8 mouse cellular contexts compared by ENCODE assay signal in the genomic region with DNA sequence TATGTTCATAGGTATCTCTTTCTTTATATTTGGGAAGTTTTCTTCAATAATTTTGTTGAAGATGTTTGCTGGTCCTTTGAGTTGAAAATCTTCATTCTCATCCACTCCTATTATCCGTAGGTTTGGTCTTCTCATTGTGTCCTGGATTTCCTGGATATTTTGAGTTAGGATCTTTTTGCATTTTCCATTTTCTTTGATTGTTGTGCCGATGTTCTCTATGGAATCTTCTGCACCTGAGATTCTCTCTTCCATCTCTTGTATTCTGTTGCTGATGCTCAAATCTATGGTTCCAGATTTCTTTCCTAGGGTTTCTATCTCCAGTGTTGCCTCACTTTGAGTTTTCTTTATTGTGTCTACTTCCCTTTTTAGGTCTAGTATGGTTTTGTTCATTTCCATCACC. TPM values are rescaled to one million over a fixed set of nuclear protein-coding genes. Genes with fewer than 3 reads are reported as not detected.
DNase-seq lines count a peak whose midpoint lies in the region; ATAC-seq and TF ChIP-seq lines count a peak whose summit lies in the region.
"Not testable (repeated sequence)": the region's sequence is repeated elsewhere in the genome, so short reads cannot be mapped to it uniquely, and the experiment has no call there.

Gene Glrx2 (plus strand): TSS at position 301 of the 400 bp plus-strand sequence.

- H3K4me3 ChIP-seq in G1E (ENCODE audit: low read depth, low read length); embryonic facial prominence, embryonic 10.5 days; kidney, embryonic 15.5 days (replicated peaks); limb, embryonic 11.5 days (ENCODE audit: low read depth, low read length): not testable (repeated sequence)

- DNase-seq in G1E (ENCODE audit: low spot score); embryonic facial prominence, embryonic 10.5 days (ENCODE audit: low spot score); gastrocnemius, postnatal 10 days; heart, postnatal 25 days (ENCODE audit: low spot score); limb, embryonic 11.5 days (ENCODE audit: low spot score): not testable (repeated sequence)

- not testable (repeated sequence) for H3K27ac ChIP-seq in embryonic facial prominence, embryonic 10.5 days (replicated peaks); kidney, embryonic 15.5 days; limb, embryonic 11.5 days (replicated peaks; ENCODE audit: low read depth, low read length)

- H3K4me2 ChIP-seq in kidney, embryonic 15.5 days; limb, embryonic 11.5 days (ENCODE audit: low read depth, severe bottlenecking): not testable (repeated sequence)

- peaks cover 26% of the 10 kb centered on the region; the same call in 1 of the 2 replicates for H3K4me1 ChIP-seq in G1E (ENCODE audit: insufficient read depth, low read depth, low read length)
- not testable (repeated sequence) for H3K4me1 ChIP-seq in embryonic facial prominence, embryonic 10.5 days; kidney, embryonic 15.5 days; limb, embryonic 11.5 days (ENCODE audit: control insufficient read depth, insufficient read depth, low read length)

- H3K36me3 ChIP-seq in G1E (replicated peaks); embryonic facial prominence, embryonic 10.5 days (replicated peaks); kidney, embryonic 15.5 days; limb, embryonic 11.5 days (ENCODE audit: control insufficient read depth, insufficient read depth, low read length): not testable (repeated sequence)

- H3K27me3 ChIP-seq in G1E (ENCODE audit: insufficient read depth, low read length); embryonic facial prominence, embryonic 10.5 days (replicated peaks; ENCODE audit: low read depth, poor library complexity, severe bottlenecking); kidney, embryonic 15.5 days; limb, embryonic 11.5 days (ENCODE audit: control insufficient read depth, insufficient read depth, low read length): not testable (repeated sequence)

- intact Hi-C loops in heart, postnatal 25 days (cut with DNase I): not testable (repeated sequence)

- not testable (repeated sequence) for H3K9me3 ChIP-seq in G1E (replicated peaks); embryonic facial prominence, embryonic 10.5 days; kidney, embryonic 15.5 days (replicated peaks); limb, embryonic 11.5 days (ENCODE audit: control insufficient read depth, low read length)

- ATAC-seq in G1E (ENCODE audit: extremely low read depth, insufficient number of reproducible peaks, low FRiP score, poor library complexity, severe bottlenecking); kidney, embryonic 15.5 days (replicated peaks; ENCODE audit: low FRiP score); limb, embryonic 11.5 days (ENCODE audit: insufficient number of reproducible peaks, low FRiP score, low TSS enrichment, low read depth); megakaryocyte, adult 5-6 weeks (ENCODE audit: poor library complexity, severe bottlenecking); neutrophil, adult 5-6 weeks (ENCODE audit: extremely low read depth, insufficient number of reproducible peaks, low FRiP score, poor library complexity, severe bottlenecking): not testable (repeated sequence)

- not testable (repeated sequence) for TF ChIP-seq CTCF in G1E (IDR thresholded peaks at IDR 0.05; ENCODE audit: low read depth, low read length)

- no CpG with 5 or more reads among the region's 2 CpGs for WGBS in embryonic facial prominence, embryonic 10.5 days
- no CpG with 5 or more reads among the region's 2 CpGs for WGBS in kidney, embryonic 15.5 days
- no CpG with 5 or more reads among the region's 2 CpGs for WGBS in limb, embryonic 11.5 days

- H3K9ac ChIP-seq in kidney, embryonic 15.5 days; limb, embryonic 11.5 days (ENCODE audit: low read length): not testable (repeated sequence)

RNA-seq across cellular contexts. Expression of gene Glrx2, which starts in this region (rescaled TPM):
- total RNA-seq in G1E (2014; fragmentation: Nextera tagmentation) (125 and 173 TPM in 2 replicates), G1E (2017) (27.7 and 41.4 TPM in 2 replicates)
- 107 and 113 TPM in 2 replicates for polyA plus RNA-seq in G1E (2012)
- 79.3 and 79.7 TPM in 2 replicates for polyA plus RNA-seq in embryonic facial prominence, embryonic 10.5 days (2016; fragmentation: Nextera tagmentation; extraction: Ambion mirVana)
- 10 to 100 TPM; 74.9 to 80.2 TPM for total RNA-seq in gastrocnemius, postnatal 10 days (2021)
- 10 to 100 TPM; 81.3 to 91.5 TPM for total RNA-seq in heart, postnatal 25 days (2021)
- 95.5 and 99.5 TPM in 2 replicates for polyA plus RNA-seq in kidney, embryonic 15.5 days (2015; fragmentation: Nextera tagmentation; extraction: Ambion mirVana)
- polyA plus RNA-seq in limb, embryonic 11.5 days (2014; fragmentation: Nextera tagmentation; extraction: Ambion mirVana): 71.1 and 79.4 TPM in 2 replicates
- 81.5 and 98.7 TPM in 2 replicates for total RNA-seq in megakaryocyte, adult 5-6 weeks (2015)
- total RNA-seq in megakaryocyte, adult 5-6 weeks (2017): 21.5 and 22.3 TPM in 2 replicates
- 22.7 and 23.3 TPM in 2 replicates for total RNA-seq in neutrophil, adult 5-6 weeks (2017)
